ENCODE assay signal across 8 mouse cellular contexts in the genomic region with DNA sequence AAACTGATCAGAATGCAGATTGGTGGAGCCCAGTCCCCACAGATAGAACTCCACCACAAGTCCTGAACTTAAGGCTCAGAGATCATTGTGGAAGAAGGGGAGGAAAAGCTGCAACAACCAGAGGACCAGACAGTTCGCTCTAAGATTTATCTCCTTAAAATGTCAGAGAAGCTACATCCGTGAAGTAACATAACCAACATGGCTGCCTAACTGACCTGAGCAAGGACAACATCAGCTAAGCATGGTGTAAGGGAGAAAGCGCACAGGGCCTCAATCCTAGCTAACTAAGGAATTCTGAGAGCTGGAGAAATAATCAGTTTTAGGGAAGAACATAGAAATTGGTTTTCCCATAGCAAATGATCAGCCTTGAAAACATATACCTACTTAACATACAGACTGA. TPM values are rescaled to one million over a fixed set of nuclear protein-coding genes. Genes with fewer than 3 reads are reported as not detected.
DNase-seq lines count a peak whose midpoint lies in the region; ATAC-seq and TF ChIP-seq lines count a peak whose summit lies in the region.

No protein-coding gene starts in this region.

- H3K4me3 ChIP-seq in CH12.LX (replicated peaks in 1 of 3; ENCODE audit: low read depth in 2 of 3, low read length in 2 of 3, poor library complexity in 1 of 3), result peak overlapping the region; percentile 12 to 90 (median 78)
- peak overlapping the region; percentile 95 for H3K4me3 ChIP-seq in forebrain, postnatal 0 days (ENCODE audit: low read depth, low read length)
- peak overlapping the region; percentile 95 for H3K4me3 ChIP-seq in liver, embryonic 16.5 days (ENCODE audit: low read depth, low read length)

- no peaks in the 10 kb centered on the region for H3K9me3 ChIP-seq in CH12.LX (replicated peaks; ENCODE audit: low read length)
- no peaks in the 10 kb centered on the region for H3K9me3 ChIP-seq in forebrain, postnatal 0 days (ENCODE audit: low read length)
- no peaks in the 10 kb centered on the region for H3K9me3 ChIP-seq in liver, embryonic 16.5 days (replicated peaks; ENCODE audit: control insufficient read depth, low read length)

- WGBS in forebrain, postnatal 0 days, result 87% methylated on average over 3 of the region's 3 CpGs
- 69% methylated on average over 3 of the region's 3 CpGs for WGBS in liver, embryonic 16.5 days (ENCODE audit: insufficient replicate concordance)

- no peak for TF ChIP-seq CTCF in CH12.LX (conservative IDR thresholded peaks at IDR 0.05 in 1 of 2, IDR thresholded peaks at IDR 0.05 in 1 of 2; ENCODE audit: low read depth in 2 of 2, low read length in 2 of 2)
- TF ChIP-seq CTCF in forebrain, postnatal 0 days (IDR thresholded peaks at IDR 0.05; ENCODE audit: low read depth), result no peak

- peak overlapping the region; percentile 63; the same call in 1 of the 2 replicates for H3K4me2 ChIP-seq in CH12.LX (ENCODE audit: insufficient read depth, low read depth, poor library complexity, severe bottlenecking)
- peak overlapping the region; percentile 58 for H3K4me2 ChIP-seq in forebrain, postnatal 0 days (ENCODE audit: low read depth)
- peak overlapping the region; percentile 85 for H3K4me2 ChIP-seq in liver, embryonic 16.5 days (ENCODE audit: low read depth, low read length)

- TF ChIP-seq EP300 in CH12.LX (IDR thresholded peaks at IDR 0.05; ENCODE audit: low read length), result no peak

- no peak for TF ChIP-seq RAD21 in CH12.LX (IDR thresholded peaks at IDR 0.05; ENCODE audit: low read depth, low read length)

- H3K9ac ChIP-seq in CH12.LX (ENCODE audit: insufficient read depth, low read depth), result peak overlapping the region; percentile 92
- peak overlapping the region; percentile 95 for H3K9ac ChIP-seq in forebrain, postnatal 0 days
- H3K9ac ChIP-seq in liver, embryonic 16.5 days (ENCODE audit: low read depth, low read length), result peak overlapping the region; percentile 96

- H3K79me2 ChIP-seq in CH12.LX (replicated peaks; ENCODE audit: control insufficient read depth, extremely low read depth, insufficient read depth, poor library complexity, severe bottlenecking), result peaks cover 39% of the 10 kb centered on the region

- H3K36me3 ChIP-seq in CH12.LX (replicated peaks in 1 of 2; ENCODE audit: control insufficient read depth in 1 of 2, insufficient read depth in 1 of 2, low read length in 1 of 2), result peaks cover 30 to 55% of the 10 kb centered on the region in 2 experiments
- H3K36me3 ChIP-seq in forebrain, postnatal 0 days (ENCODE audit: insufficient read depth), result peaks cover 19% of the 10 kb centered on the region
- H3K36me3 ChIP-seq in liver, embryonic 16.5 days (ENCODE audit: control insufficient read depth, insufficient read depth), result peaks cover 24% of the 10 kb centered on the region

- in situ Hi-C loops in CH12.LX (cut with MboI; ENCODE audit: low pct_ligation_motif_present, low pct_unique_long_range_greater_than_20kb, low sequenced_read_pairs), result no loop called here

- peak overlapping the region; percentile 35 for H3K27ac ChIP-seq in CH12.LX (ENCODE audit: insufficient read depth, low read depth)
- peak overlapping the region; percentile 98 for H3K27ac ChIP-seq in forebrain, postnatal 0 days (ENCODE audit: low read depth, low read length)
- peak overlapping the region; percentile 99 for H3K27ac ChIP-seq in liver, embryonic 16.5 days (ENCODE audit: low read length)

- DNase-seq in adrenal gland, postnatal 10 days, result peak; percentile 15
- DNase-seq in adrenal gland, postnatal 25 days, result no peak
- DNase-seq in CH12.LX (ENCODE audit: extremely low read depth), result no peak
- peak; percentile 16 for DNase-seq in forebrain, postnatal 0 days
- no peak for DNase-seq in thymus, postnatal 14 days
- no peak for DNase-seq in ovary, postnatal 10 days (ENCODE audit: low spot score)
- DNase-seq in cerebellum, adult 11 months, result no peak

- H3K4me1 ChIP-seq in CH12.LX (ENCODE audit: control insufficient read depth in 1 of 2, insufficient read depth in 2 of 2), result peaks cover 7 to 36% of the 10 kb centered on the region in 2 experiments; a peak in 3 of 4 replicates
- 0 out of 2 replicates have a peak, but pooled peaks cover 22% of the 10 kb centered on the region for H3K4me1 ChIP-seq in forebrain, postnatal 0 days (ENCODE audit: insufficient read depth)
- H3K4me1 ChIP-seq in liver, embryonic 16.5 days (ENCODE audit: control insufficient read depth, low read depth, low read length), result peaks cover 31% of the 10 kb centered on the region

- no peak for ATAC-seq in forebrain, postnatal 0 days
- ATAC-seq in liver, embryonic 16.5 days (ENCODE audit: low read depth), result no peak

- no peaks in the 10 kb centered on the region for H3K27me3 ChIP-seq in CH12.LX (replicated peaks)
- H3K27me3 ChIP-seq in forebrain, postnatal 0 days (ENCODE audit: insufficient read depth, low read length), result no peaks in the 10 kb centered on the region
- no peaks in the 10 kb centered on the region for H3K27me3 ChIP-seq in liver, embryonic 16.5 days (ENCODE audit: control insufficient read depth, insufficient read depth, low read depth, low read length)

- no peak for TF ChIP-seq POLR2A in CH12.LX (IDR thresholded peaks at IDR 0.05; ENCODE audit: low read depth, low read length)

- dilution Hi-C loops in CH12.LX (cut with MboI; ENCODE audit: extremely low pct_ligation_motif_present, extremely low pct_unique_long_range_greater_than_20kb, low sequenced_read_pairs), result no loop called here

TF ChIP-seq in CH12.LX, 34 proteins besides CTCF, POLR2A, EP300 and RAD21:
- TF ChIP-seq IRF4 (IDR thresholded peaks at IDR 0.05; ENCODE audit: low read depth, low read length) (no peak), CHD1 (IDR thresholded peaks at IDR 0.05; ENCODE audit: low read depth, low read length) (0 out of 2 replicates have a peak, but pooled peaks have one; percentile 36)

RNA-seq across cellular contexts. Expression of gene Dnajc5, which starts 1.1 kb away (rescaled TPM):
- 10 to 100 TPM; 89.0 to 91.5 TPM for total RNA-seq in adrenal gland, postnatal 10 days (2021)
- total RNA-seq in adrenal gland, postnatal 25 days (2021), result 81.9 and 101 TPM in 2 replicates
- total RNA-seq in CH12.LX (2012; rRNA removed) (54.5 and 57.6 TPM in 2 replicates), CH12.LX (2014; rRNA removed) (45.5 and 51.1 TPM in 2 replicates)
- 54.6 and 62.7 TPM in 2 replicates for polyA plus RNA-seq in CH12.LX (2012; ENCODE audit: insufficient read length, low read depth)
- 252 and 369 TPM in 2 replicates for total RNA-seq in forebrain, postnatal 0 days (2014; rRNA removed)
- 207 and 270 TPM in 2 replicates for polyA plus RNA-seq in forebrain, postnatal 0 days (2015; fragmentation: Nextera tagmentation; extraction: Ambion mirVana)
- polyA plus RNA-seq in liver, embryonic 16.5 days (2015; fragmentation: Nextera tagmentation; extraction: Ambion mirVana), result 26.4 and 27.3 TPM in 2 replicates

RNA-seq across cellular contexts. Expression of gene Tpd52l2, which starts 22.3 kb away (rescaled TPM):
- 100 to 1,000 TPM in 1 of 2 experiments, 10 to 100 TPM in 1; 95.5 to 108 TPM for total RNA-seq in adrenal gland, postnatal 10 days (2021)
- 118 and 121 TPM in 2 replicates for total RNA-seq in adrenal gland, postnatal 25 days (2021)
- total RNA-seq in CH12.LX (2012; rRNA removed) (80.7 and 90.4 TPM in 2 replicates), CH12.LX (2014; rRNA removed) (126 and 127 TPM in 2 replicates)
- 92.0 and 92.1 TPM in 2 replicates for polyA plus RNA-seq in CH12.LX (2012; ENCODE audit: insufficient read length, low read depth)
- 91.7 and 120 TPM in 2 replicates for total RNA-seq in forebrain, postnatal 0 days (2014; rRNA removed)
- 114 and 128 TPM in 2 replicates for polyA plus RNA-seq in forebrain, postnatal 0 days (2015; fragmentation: Nextera tagmentation; extraction: Ambion mirVana)
- 62.7 and 69.3 TPM in 2 replicates for polyA plus RNA-seq in liver, embryonic 16.5 days (2015; fragmentation: Nextera tagmentation; extraction: Ambion mirVana)

RNA-seq across cellular contexts. Expression of gene Abhd16b, which starts 26.2 kb away (rescaled TPM):
- not detected for total RNA-seq in adrenal gland, postnatal 10 days (2021)
- not detected in 2 replicates for total RNA-seq in adrenal gland, postnatal 25 days (2021)
- total RNA-seq in CH12.LX (2012; rRNA removed), result 0.13 TPM in 1 of 2 replicates, not detected in the other
- total RNA-seq in CH12.LX (2014; rRNA removed), result not detected in 2 replicates
- polyA plus RNA-seq in CH12.LX (2012; ENCODE audit: insufficient read length, low read depth), result 0.45 TPM in 1 of 2 replicates, not detected in the other
- not detected in 2 replicates for total RNA-seq in forebrain, postnatal 0 days (2014; rRNA removed)
- polyA plus RNA-seq in forebrain, postnatal 0 days (2015; fragmentation: Nextera tagmentation; extraction: Ambion mirVana), result not detected in 2 replicates
- 0.09 TPM in 1 of 2 replicates, not detected in the other for polyA plus RNA-seq in liver, embryonic 16.5 days (2015; fragmentation: Nextera tagmentation; extraction: Ambion mirVana)

RNA-seq across cellular contexts. Expression of gene Zbtb46, which starts 60.0 kb away (rescaled TPM):
- total RNA-seq in adrenal gland, postnatal 10 days (2021), result 10 to 100 TPM; 17.2 to 23.6 TPM
- 14.6 and 20.8 TPM in 2 replicates for total RNA-seq in adrenal gland, postnatal 25 days (2021)
- 4.1 and 9.3 TPM in 2 replicates for total RNA-seq in CH12.LX (2012; rRNA removed)
- 6.2 and 6.7 TPM in 2 replicates for total RNA-seq in CH12.LX (2014; rRNA removed)
- 5.3 and 6.0 TPM in 2 replicates for polyA plus RNA-seq in CH12.LX (2012; ENCODE audit: insufficient read length, low read depth)
- total RNA-seq in forebrain, postnatal 0 days (2014; rRNA removed), result 11.7 and 17.7 TPM in 2 replicates
- polyA plus RNA-seq in forebrain, postnatal 0 days (2015; fragmentation: Nextera tagmentation; extraction: Ambion mirVana), result 8.2 and 11.0 TPM in 2 replicates
- 7.0 and 7.5 TPM in 2 replicates for polyA plus RNA-seq in liver, embryonic 16.5 days (2015; fragmentation: Nextera tagmentation; extraction: Ambion mirVana)

Comparison
In these comparisons a context has a peak if more than half of its experiments do, and no peak if none do; other contexts are left out.
1. DNase-seq: peak in adrenal gland, postnatal 10 days (single experiment) and forebrain, postnatal 0 days (single experiment); none in adrenal gland, postnatal 25 days (single experiment), CH12.LX (single experiment), thymus, postnatal 14 days (single experiment), ovary, postnatal 10 days (single experiment) and cerebellum, adult 11 months (single experiment).
2. H3K27ac ChIP-seq: peak in every context shown above with its lines; median percentile 99 in liver, embryonic 16.5 days; 98 in forebrain, postnatal 0 days; 35 in CH12.LX.
3. Peak in every context shown above with its lines, with median percentiles within 50 percentile points of each other: H3K4me2 ChIP-seq, H3K4me3 ChIP-seq and H3K9ac ChIP-seq.